Mouse (Mus musculus): ENCODE data around the gene Ly6g5c. TPM values are rescaled to one million over a fixed set of nuclear protein-coding genes. Genes with fewer than 3 reads are reported as not detected.

The Ly6g5c gene
- polyA plus RNA-seq, 1 experiment from 2014 or later, result not detected

DNA sequence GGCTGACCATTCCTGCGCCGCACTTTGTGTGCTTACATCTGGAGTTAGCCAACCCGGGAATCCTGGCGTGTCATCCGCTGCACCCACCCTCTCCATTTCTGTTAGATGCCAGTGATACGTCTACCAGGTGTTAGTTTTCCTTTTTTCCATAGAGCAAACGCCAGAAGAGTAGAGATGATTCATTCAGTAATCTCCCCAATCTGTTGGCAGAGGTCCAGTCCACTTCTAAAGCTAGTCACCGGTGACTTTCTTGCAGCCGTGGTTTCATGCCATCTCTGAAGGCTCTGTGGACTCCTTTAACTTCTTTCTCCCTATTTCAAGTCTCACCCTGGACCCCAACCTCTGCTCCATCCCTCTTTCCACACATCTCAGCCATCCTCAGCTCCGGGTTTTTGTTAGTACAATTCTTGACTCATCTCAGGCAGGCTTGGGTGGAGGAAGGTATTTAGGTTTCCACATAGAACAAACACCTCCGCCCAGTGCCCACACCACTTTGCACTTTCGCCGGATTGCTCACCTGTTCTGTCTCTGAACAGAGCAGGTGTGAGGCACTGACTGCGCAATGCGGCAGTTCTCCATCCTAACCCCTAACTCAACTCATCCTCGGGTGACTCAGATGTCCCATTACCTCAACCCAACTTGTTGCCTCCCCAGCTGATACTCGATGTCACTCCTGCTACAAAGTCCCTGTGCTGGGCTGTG lies 39.7 kb upstream of the Ly6g5c start:
- Histone ChIP-seq H3K4me2 (no peak overlapping the region), H3K27ac (no peak overlapping the region), H3K4me1 (peaks cover 26% of the 10 kb centered on the region), H3K9ac (no peak overlapping the region), H3K4me3 (no peak overlapping the region), H3K9me3 (no peaks in the 10 kb centered on the region), H3K36me3 (no peaks in the 10 kb centered on the region), H3K27me3 (peaks cover 13% of the 10 kb centered on the region)
- ATAC-seq (ENCODE audit: borderline replicate concordance, extremely low read depth, low FRiP score, low TSS enrichment), result no peak
- WGBS, result 59% methylated on average over 17 of the region's 17 CpGs

DNA sequence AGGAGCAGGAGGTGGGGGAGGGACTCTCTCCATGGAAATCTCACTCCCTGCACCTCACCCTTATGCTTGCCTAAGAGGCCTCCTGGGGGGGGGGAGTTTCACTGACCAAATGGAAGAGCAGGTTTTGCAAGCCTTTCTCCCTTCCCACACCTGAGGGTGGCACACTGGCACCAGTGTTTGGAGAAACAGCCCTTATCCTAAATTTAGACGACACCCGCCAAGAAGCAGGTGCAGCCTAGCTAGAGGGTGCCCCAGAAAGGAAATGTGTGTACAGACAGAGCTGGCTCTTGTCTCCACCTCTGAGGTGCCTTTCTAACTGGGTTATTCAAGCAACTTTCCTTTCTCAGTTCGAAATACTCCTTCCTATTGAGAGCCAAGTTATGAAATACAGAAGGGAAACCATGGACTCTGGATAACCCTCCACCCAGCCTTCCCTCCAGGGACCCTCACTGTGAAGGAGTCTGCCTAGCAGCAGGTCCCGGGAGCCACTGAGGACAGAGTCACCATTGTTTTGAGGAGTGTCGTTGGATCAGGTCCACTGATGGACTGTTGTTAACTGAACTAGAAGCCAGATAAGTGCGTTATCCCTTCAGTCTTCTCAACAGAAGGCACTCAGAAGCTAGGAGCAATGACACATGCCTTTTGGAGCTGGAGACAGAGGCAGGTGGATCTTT lies 37.4 kb upstream of the Ly6g5c start:
- Histone ChIP-seq H3K4me1 (peaks cover 10% of the 10 kb centered on the region), H3K27me3 (peaks cover 13% of the 10 kb centered on the region), H3K9ac (no peak overlapping the region), H3K4me3 (no peak overlapping the region), H3K36me3 (no peaks in the 10 kb centered on the region), H3K9me3 (no peaks in the 10 kb centered on the region), H3K4me2 (no peak overlapping the region), H3K27ac (peak overlapping the region; percentile 71)
- ATAC-seq (ENCODE audit: borderline replicate concordance, extremely low read depth, low FRiP score, low TSS enrichment), result peak; percentile 57
- WGBS, result 38% methylated on average over 6 of the region's 6 CpGs

DNA sequence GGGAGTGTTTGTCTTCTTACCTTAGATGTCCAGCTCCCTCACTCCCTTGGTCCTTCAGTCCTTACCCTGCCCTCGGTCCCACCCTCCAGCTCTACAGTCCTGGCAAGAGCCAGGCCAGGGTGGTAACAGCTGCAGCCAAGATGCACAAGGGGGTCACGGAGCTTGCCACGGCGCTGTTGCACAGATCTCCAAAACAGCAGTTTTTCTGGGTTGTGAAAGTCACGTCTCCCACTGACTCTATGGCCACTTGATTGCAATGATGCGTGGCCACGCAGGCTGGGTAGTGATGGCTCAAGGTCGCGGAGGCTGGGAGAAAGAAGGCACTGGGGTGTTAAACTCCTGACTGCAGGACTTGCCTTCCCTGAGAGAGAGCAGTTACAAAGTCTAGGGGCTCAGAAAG lies 36.6 kb upstream of the Ly6g5c start:
- 64% methylated on average over 9 of the region's 9 CpGs for WGBS
- Histone ChIP-seq H3K27me3 (peaks cover 11% of the 10 kb centered on the region), H3K36me3 (no peaks in the 10 kb centered on the region), H3K4me3 (no peak overlapping the region), H3K27ac (peak overlapping the region; percentile 29), H3K4me2 (no peak overlapping the region), H3K9me3 (no peaks in the 10 kb centered on the region), H3K9ac (no peak overlapping the region), H3K4me1 (peaks cover 8% of the 10 kb centered on the region)
- no peak for ATAC-seq (ENCODE audit: borderline replicate concordance, extremely low read depth, low FRiP score, low TSS enrichment)

DNA sequence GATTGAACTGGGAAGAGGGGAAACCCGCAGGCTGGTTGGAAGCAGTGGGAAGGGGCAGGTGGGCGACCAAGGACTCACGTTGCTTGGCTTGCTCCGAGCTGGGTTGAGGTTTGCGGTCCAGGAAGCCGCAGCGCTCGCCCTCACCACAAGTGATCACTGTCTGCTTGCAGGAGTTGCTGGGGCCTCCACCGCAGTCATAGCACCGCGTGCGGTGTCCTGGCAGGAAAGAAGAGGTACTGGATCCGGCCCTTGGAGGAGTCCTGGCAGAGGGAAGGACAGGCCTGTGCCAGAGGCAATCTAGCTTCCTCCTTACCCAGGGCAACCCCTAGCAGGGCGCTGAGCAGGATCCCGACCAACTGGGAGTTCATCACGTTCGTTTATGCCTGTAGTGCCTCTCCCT lies 34.0 kb upstream of the Ly6g5c start:
- Histone ChIP-seq H3K9me3 (no peaks in the 10 kb centered on the region), H3K27me3 (peaks cover 5% of the 10 kb centered on the region; the same call in 1 of the 2 replicates), H3K9ac (no peak overlapping the region), H3K4me3 (no peak overlapping the region), H3K4me1 (peaks cover 23% of the 10 kb centered on the region), H3K36me3 (no peaks in the 10 kb centered on the region), H3K27ac (no peak overlapping the region), H3K4me2 (no peak overlapping the region)
- 48% methylated on average over 17 of the region's 17 CpGs for WGBS
- ATAC-seq (ENCODE audit: borderline replicate concordance, extremely low read depth, low FRiP score, low TSS enrichment), result no peak

DNA sequence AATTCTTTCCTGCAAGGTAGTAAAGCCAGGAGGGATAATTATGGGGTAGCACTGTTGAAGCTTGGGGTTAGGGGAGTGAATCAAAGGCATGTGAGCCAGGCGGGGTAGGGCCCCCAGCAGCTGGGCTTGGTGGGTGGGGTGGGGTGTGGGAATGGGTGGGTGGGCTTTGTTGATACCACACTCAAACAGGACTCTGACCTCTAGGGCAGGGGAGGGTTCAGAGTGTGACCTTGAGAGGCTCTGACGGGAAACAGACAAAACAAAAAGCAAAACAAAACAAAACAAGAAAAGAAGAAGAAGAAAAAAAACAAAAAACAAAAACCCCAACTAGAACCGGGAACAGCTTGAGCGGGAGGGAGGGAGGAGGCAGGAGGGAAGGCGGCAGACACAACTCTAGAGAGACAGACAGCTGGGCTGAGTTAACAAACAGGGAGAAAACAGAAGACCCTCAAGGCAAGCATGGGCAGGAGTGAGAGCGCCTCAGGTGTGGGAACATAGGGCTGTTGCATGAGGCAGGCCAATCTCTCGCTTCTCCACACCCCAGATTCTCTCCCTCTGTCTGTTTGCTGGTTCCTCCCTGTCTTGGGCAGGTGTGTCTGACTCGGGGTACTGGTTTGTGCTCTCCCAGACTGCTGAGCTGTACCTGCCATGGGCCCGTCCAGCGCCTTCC lies 31.4 kb upstream of the Ly6g5c start, which contains the start of gene Ly6g6e:
Gene Ly6g6e, plus strand, starts transcription at position 396 of the 670 bp plus-strand sequence.
- Histone ChIP-seq H3K4me1 (peaks cover 19% of the 10 kb centered on the region), H3K27me3 (peaks cover 5% of the 10 kb centered on the region; the same call in 1 of the 2 replicates), H3K9ac (peak within 1 kb of the TSS; percentile 25), H3K4me2 (peak within 1 kb of the TSS; percentile 48), H3K36me3 (no peaks in the 10 kb centered on the region), H3K9me3 (no peaks in the 10 kb centered on the region), H3K4me3 (peak within 1 kb of the TSS; percentile 31), H3K27ac (peak within 1 kb of the TSS; percentile 81)
- WGBS, result 37% methylated on average over 10 of the region's 10 CpGs
- no peak for ATAC-seq (ENCODE audit: borderline replicate concordance, extremely low read depth, low FRiP score, low TSS enrichment)

DNA sequence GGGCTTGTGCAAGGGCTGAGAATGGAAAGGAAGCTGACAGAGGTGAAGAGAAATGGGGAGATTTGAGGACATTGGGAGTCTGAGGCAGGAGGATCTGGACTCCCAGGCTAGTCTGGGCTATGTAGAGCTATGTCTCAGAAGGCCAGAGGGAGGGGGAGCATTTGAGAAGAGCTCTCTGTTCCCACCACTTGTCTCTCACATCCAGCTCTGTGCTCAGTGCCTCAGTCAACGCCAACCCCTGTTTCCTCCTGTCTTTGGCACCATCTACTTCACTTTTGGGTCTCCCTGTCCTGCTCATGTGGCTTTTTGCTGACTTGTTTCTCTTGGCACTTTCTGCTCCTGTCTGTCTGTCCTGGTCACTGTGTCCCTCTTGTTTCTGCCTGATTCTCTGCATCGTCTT lies 30.8 kb upstream of the Ly6g5c start:
- Histone ChIP-seq H3K9me3 (no peaks in the 10 kb centered on the region), H3K27ac (peak overlapping the region; percentile 81), H3K4me2 (peak overlapping the region; percentile 48), H3K9ac (peak overlapping the region; percentile 25), H3K27me3 (peaks cover 5% of the 10 kb centered on the region; the same call in 1 of the 2 replicates), H3K4me1 (peaks cover 18% of the 10 kb centered on the region), H3K4me3 (peak overlapping the region; percentile 31), H3K36me3 (no peaks in the 10 kb centered on the region)
- WGBS, result 32% methylated on average over 2 of the region's 2 CpGs
- no peak for ATAC-seq (ENCODE audit: borderline replicate concordance, extremely low read depth, low FRiP score, low TSS enrichment)

DNA sequence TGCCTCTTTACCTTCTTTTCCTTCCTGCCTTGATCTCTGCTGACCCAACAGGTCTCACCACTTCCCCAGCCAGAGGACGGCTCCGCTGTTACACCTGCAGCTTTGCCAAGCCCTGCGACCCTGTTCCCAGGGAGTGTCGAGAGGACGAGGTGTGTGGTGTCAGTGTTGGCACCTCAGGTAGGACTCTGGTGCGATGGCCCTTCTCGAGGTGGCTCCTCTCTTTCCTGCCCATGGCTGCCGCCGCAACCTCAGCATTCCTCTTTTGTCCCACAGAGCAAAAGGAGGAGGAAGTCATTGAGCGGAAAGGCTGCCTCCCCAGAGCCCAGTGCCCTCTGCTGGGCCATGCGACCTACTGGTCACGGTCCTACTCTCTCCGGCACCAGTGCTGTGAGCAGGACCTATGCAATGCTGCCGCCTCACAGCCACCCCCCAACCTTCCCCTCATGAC lies 30.3 kb upstream of the Ly6g5c start, which contains the start of gene Ly6g6d:
Gene Ly6g6d, minus strand, starts transcription at position 280 of the 448 bp plus-strand sequence.
- WGBS, result 8% methylated on average over 14 of the region's 14 CpGs
- ATAC-seq (ENCODE audit: borderline replicate concordance, extremely low read depth, low FRiP score, low TSS enrichment), result peak; percentile 66
- Histone ChIP-seq H3K9ac (peak within 1 kb of the TSS; percentile 25), H3K4me3 (peak within 1 kb of the TSS; percentile 31), H3K27me3 (peaks cover 5% of the 10 kb centered on the region; the same call in 1 of the 2 replicates), H3K36me3 (no peaks in the 10 kb centered on the region), H3K4me1 (peaks cover 18% of the 10 kb centered on the region), H3K27ac (peak within 1 kb of the TSS; percentile 81), H3K9me3 (no peaks in the 10 kb centered on the region), H3K4me2 (peak within 1 kb of the TSS; percentile 48)

DNA sequence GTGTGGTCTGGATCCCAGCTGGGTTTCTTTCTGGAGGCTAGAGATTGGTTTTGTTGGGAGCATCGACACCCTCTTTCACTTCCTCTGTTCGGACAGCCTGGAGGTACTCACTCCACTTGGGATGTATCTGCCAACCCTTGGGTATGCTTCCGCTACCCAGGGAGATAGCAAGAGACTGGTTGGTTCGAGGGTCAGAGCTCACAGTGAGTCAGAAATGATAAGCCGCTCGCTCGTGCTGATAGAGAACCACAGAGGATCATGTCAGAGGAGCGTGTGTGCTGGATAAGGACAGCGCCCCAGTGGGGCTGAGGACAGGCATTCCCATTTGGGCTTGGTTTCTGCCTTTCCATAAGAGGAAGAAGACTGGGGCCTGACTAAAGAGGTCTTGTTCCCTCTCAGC lies 28.3 kb upstream of the Ly6g5c start:
- no peaks in the 10 kb centered on the region for H3K9me3 ChIP-seq
- H3K36me3 ChIP-seq, result no peaks in the 10 kb centered on the region
- WGBS, result 37% methylated on average over 9 of the region's 9 CpGs
- ATAC-seq (ENCODE audit: borderline replicate concordance, extremely low read depth, low FRiP score, low TSS enrichment), result peak; percentile 15; the same call in 1 of the 2 replicates
- H3K4me1 ChIP-seq, result peaks cover 18% of the 10 kb centered on the region
- H3K27ac ChIP-seq, result no peak overlapping the region
- no peak overlapping the region for H3K4me2 ChIP-seq
- no peak overlapping the region for H3K4me3 ChIP-seq
- H3K27me3 ChIP-seq, result peaks cover 5% of the 10 kb centered on the region; the same call in 1 of the 2 replicates
- H3K9ac ChIP-seq, result no peak overlapping the region

DNA sequence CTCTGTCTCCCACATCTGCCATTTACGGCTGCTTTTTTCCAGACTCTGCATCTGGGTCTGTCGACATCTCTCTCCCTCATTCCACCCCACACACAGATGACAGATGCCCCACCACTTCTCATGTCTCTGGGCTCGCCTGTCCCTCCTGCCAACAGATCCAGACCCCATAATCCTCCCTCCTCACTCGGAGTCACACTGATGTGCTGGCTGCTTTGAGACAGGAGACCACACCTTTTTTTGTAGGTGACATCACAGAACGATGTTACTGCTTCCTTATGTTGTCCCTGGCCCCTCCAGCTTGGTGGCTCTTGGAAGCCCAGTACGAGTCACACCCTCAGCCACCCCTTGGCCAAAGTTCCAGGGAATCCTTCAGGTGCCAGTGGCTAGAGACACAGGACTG lies 27.8 kb upstream of the Ly6g5c start:
- no peaks in the 10 kb centered on the region for H3K36me3 ChIP-seq
- peaks cover 18% of the 10 kb centered on the region for H3K4me1 ChIP-seq
- H3K27me3 ChIP-seq, result peaks cover 5% of the 10 kb centered on the region; the same call in 1 of the 2 replicates
- 49% methylated on average over 6 of the region's 6 CpGs for WGBS
- H3K9ac ChIP-seq, result no peak overlapping the region
- no peak overlapping the region for H3K27ac ChIP-seq
- no peak overlapping the region for H3K4me3 ChIP-seq
- no peak for ATAC-seq (ENCODE audit: borderline replicate concordance, extremely low read depth, low FRiP score, low TSS enrichment)
- H3K4me2 ChIP-seq, result no peak overlapping the region
- no peaks in the 10 kb centered on the region for H3K9me3 ChIP-seq

DNA sequence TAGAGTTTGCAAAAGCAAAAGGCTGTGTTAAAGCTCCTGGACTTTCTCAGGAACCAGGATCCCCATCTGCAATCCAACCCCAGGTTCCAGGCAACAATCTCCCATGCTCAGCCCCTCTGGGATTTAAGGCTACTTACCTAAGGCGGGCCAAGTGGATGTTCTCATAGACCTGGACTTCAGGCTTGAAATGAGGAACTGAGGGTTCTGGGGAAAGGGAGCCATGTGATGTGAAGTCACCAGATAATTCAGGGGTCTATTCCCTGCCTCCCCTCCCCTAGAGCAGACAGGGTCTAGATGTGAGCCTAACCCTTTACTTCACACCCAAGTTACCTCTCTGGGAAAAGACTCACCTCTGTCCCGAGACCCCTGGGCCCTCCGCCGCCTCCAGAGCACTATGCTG lies 27.4 kb upstream of the Ly6g5c start:
- H3K9ac ChIP-seq, result no peak overlapping the region
- ATAC-seq (ENCODE audit: borderline replicate concordance, extremely low read depth, low FRiP score, low TSS enrichment), result no peak
- no peaks in the 10 kb centered on the region for H3K9me3 ChIP-seq
- no peaks in the 10 kb centered on the region for H3K36me3 ChIP-seq
- peaks cover 5% of the 10 kb centered on the region; the same call in 1 of the 2 replicates for H3K27me3 ChIP-seq
- WGBS, result 82% methylated on average over 4 of the region's 4 CpGs
- H3K4me1 ChIP-seq, result peaks cover 18% of the 10 kb centered on the region
- no peak overlapping the region for H3K4me2 ChIP-seq
- H3K4me3 ChIP-seq, result no peak overlapping the region
- no peak overlapping the region for H3K27ac ChIP-seq

DNA sequence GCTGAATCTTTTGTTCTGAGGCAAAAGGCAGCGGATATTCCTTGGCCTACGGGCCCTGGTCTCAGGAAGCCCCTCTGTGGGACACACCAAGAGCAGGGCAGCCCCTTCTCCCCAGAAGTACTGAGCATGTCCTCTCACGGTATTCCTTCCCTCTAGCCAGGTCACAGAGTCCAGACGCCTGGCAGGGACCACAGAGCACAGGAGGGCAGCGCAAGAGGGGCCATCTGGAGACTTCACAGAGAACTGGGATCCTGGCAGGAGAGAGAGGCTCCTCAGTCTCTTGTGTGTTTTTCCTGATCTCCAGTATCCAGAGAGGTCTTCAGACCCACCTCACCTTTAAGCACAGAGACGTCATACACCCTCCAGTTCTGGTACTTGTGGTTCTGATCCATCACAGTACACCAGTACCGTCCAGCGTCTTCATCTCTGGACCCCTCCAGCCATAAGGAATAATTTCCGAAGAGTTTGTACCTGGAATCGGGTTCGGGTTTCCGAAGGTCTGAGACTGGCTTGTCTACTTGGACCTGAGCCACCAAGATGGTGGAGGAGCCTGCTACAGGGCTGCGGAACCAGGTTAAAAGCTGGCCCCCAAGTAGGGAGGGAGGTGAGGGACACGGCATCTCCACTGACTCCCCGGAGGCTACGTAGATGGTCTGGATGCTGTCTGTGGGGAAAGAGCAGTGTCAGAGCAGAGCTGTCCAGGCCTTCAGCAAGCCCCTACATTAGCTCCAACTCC lies 25.1 kb upstream of the Ly6g5c start:
- ATAC-seq (ENCODE audit: borderline replicate concordance, extremely low read depth, low FRiP score, low TSS enrichment), result no peak
- no peaks in the 10 kb centered on the region for H3K36me3 ChIP-seq
- H3K9ac ChIP-seq, result no peak overlapping the region
- H3K27me3 ChIP-seq, result peaks cover 4% of the 10 kb centered on the region; the same call in 1 of the 2 replicates
- no peak overlapping the region for H3K27ac ChIP-seq
- H3K4me1 ChIP-seq, result peaks cover 3% of the 10 kb centered on the region; the same call in 1 of the 2 replicates
- H3K4me2 ChIP-seq, result no peak overlapping the region
- H3K4me3 ChIP-seq, result no peak overlapping the region
- no peaks in the 10 kb centered on the region for H3K9me3 ChIP-seq
- 74% methylated on average over 16 of the region's 16 CpGs for WGBS
